Mouse (Mus musculus) cortical plate, adult 2 months (tissue): ENCODE measurements at regions not wholly inside any gene's neighbourhood (a gene's known extent, or its start where the extent isn't known, plus 50 kb on each side); places are given as distances from the start of the nearest gene placed in this dataset.
A peak's percentile ranks its signal among the peaks of the same experiment; 100 is the strongest.

Experiments
- H3K27ac ChIP-seq: fragments of 200-500 bp; 2 replicates; pipeline ENCODE4 v1.5.1; 2012; ENCODE audit warnings: low read length, control low read depth, inconsistent platforms; ENCODE audit not compliant: insufficient read depth
- H3K4me1 ChIP-seq: fragments of 200-500 bp; 2 replicates; pipeline ENCODE4 v1.6.1; 2011; ENCODE audit warnings: low read length; ENCODE audit not compliant: control insufficient read depth, insufficient read depth
- H3K4me3 ChIP-seq: fragments of 200-500 bp; 2 replicates; pipeline ENCODE4 v1.5.1; 2011; ENCODE audit warnings: mild to moderate bottlenecking, low read length, control low read depth; ENCODE audit not compliant: insufficient read depth
- CTCF ChIP-seq: fragments of 200-500 bp; IDR thresholded peaks from 2 replicates; pipeline ENCODE4 v1.5.1; 2011; ENCODE audit warnings: mild to moderate bottlenecking, control low read depth, low read length; ENCODE audit not compliant: insufficient read depth; ENCODE audit errors: extremely low read depth
- POLR2A ChIP-seq: fragments of 200-500 bp; IDR thresholded peaks from 2 replicates; pipeline ENCODE4 v1.6.1; 2011; ENCODE audit warnings: mild to moderate bottlenecking, low read length, control low read depth; ENCODE audit not compliant: insufficient read depth; ENCODE audit errors: extremely low read depth

DNA sequence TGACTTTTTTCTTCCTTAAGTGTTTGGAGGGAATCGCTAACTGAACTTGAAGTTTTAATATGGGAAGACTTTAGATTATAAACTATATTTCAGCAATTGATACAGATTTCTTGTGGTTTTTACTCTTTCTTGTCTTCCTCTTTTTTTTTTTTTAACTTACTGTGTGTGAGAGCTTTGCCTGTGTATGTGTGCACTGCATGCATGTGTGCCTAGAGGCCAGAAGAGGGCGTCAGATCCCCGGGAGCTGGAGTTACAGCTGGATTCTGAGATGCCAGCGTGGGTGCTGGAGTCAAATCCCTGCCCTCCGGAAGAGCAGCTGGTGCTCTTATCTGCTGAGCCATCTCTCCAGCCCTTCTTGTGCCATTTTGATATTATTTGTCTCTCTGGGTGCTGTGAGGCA lies 129.6 kb downstream of the Trim33 start:
- Histone ChIP-seq H3K4me1 (no peaks in the 10 kb centered on the region), H3K4me3 (no peak overlapping the region), H3K27ac (no peak overlapping the region)
- no peak for TF ChIP-seq CTCF
- TF ChIP-seq POLR2A: no peak

- no peak overlapping the region for H3K27ac ChIP-seq
- no peak overlapping the region for H3K4me3 ChIP-seq
- no peak for TF ChIP-seq POLR2A
- TF ChIP-seq CTCF: no peak
- no peaks in the 10 kb centered on the region for H3K4me1 ChIP-seq
Observed at GRCm38 (mm10) chr3:103412247-103412646, 133.2 kb downstream of the Trim33 start.

DNA sequence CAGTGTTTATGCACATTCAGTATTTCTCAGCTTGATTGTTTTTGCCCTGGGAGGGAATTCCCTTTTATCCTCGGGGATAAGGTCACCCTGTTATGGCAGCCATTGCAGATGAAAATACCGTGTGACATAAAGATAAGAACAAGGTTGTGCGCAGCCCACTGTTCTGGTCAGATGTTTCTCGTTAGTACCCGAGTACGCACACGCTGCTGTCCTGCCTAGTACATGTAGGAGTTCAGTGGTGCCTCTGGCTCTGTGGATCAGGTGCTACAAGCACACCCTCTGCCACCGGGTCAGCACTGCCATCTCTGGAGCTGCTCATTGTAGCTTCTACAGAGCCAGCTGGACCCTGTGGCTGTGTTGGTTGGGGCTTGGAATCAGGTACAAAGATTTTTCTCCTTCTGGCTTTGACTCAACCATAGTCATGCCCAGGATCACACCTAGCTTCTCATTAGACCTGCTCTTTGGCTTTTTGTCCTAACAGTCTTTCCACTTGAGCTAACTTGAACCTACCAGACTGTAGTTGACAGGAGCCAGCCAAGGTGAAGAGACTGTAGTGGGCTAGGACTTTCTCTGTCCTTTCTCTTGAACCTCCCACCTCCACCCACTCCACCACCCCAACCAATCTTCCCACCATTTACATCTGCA lies 136.1 kb downstream of the Trim33 start:
- no peak overlapping the region for H3K27ac ChIP-seq
- H3K4me3 ChIP-seq: no peak overlapping the region
- H3K4me1 ChIP-seq: no peaks in the 10 kb centered on the region
- TF ChIP-seq POLR2A: no peak
- no peak for TF ChIP-seq CTCF

DNA sequence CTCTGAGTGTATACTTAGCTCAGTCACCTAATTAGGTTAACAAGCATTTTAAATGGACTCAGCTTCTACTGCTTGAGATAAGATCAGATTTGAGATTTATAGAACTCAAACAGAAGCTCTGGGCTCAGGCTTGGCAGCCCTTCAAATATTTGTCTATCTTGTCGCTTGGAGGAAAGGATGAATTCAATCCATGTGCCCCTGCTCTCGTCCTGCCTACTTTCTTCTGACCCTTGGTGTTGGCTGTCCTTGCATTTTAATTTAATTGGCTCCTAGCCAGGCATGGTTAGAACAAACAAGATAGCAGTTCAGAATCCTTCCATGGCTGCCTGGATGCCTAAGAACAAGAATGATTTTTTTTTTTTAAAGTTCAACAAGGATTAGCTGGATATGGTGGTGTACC lies 137.2 kb downstream of the Trim33 start:
- H3K27ac ChIP-seq: no peak overlapping the region
- no peak overlapping the region for H3K4me3 ChIP-seq
- no peak for TF ChIP-seq CTCF
- no peak for TF ChIP-seq POLR2A
- peaks cover 3% of the 10 kb centered on the region; the same call in 1 of the 2 replicates for H3K4me1 ChIP-seq

- Histone ChIP-seq H3K4me3 (no peak overlapping the region), H3K4me1 (peaks cover 3% of the 10 kb centered on the region; the same call in 1 of the 2 replicates), H3K27ac (no peak overlapping the region)
- TF ChIP-seq CTCF (no peak), POLR2A (no peak)
Observed at GRCm38 (mm10) chr3:103417781-103418180, 138.7 kb downstream of the Trim33 start.

DNA sequence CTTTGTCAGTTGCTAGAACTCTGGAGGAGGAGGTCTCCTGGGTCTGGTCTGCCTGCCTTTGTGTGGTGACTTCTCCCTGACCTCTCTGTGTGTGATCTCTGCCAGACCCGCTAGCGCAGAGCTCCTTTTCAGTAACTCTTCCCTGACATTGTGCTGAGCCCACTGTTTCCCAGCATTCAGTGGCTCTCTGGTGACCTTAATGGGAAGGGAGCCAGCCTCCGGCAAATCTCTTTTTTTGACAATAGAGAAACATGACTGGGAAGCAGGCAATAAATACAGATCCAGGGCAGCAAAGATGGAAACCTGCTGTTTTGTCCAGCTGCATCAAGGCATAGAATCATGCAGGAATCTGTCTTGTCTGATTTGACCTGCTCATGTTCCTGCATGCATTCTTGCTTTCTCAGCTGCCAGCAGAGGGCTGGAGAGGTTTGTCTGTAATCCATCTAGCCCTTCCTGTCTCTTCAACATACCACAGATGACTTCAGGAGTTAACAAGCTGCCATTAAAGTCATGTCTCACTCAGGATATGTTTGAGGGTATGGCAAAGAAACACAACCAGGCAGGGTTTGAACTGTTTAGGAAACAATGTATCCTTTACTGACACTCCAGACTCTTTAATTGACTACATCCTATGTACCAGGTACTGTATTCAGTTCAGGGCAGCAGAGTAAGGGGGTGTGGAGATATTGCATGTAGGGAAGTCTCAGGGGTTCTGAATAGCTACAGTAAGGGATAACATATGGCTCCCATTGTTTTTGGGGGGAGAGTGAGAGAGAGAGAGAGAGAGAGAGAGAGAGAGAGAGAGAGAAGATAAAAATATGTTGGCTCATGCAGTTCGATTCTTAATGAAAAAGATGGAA lies 140.9 kb downstream of the Trim33 start:
- Histone ChIP-seq H3K4me3 (no peak overlapping the region), H3K27ac (no peak overlapping the region), H3K4me1 (peaks cover 3% of the 10 kb centered on the region; the same call in 1 of the 2 replicates)
- TF ChIP-seq POLR2A (no peak), CTCF (0 out of 2 replicates have a peak, but pooled peaks have one; percentile 8)

GRCm38 (mm10) chr3:103420621-103421274 lies 141.7 kb downstream of the Trim33 start:
- H3K4me1 ChIP-seq: peaks cover 3% of the 10 kb centered on the region; the same call in 1 of the 2 replicates
- H3K27ac ChIP-seq: no peak overlapping the region
- no peak overlapping the region for H3K4me3 ChIP-seq
- TF ChIP-seq POLR2A (no peak), CTCF (no peak)

DNA sequence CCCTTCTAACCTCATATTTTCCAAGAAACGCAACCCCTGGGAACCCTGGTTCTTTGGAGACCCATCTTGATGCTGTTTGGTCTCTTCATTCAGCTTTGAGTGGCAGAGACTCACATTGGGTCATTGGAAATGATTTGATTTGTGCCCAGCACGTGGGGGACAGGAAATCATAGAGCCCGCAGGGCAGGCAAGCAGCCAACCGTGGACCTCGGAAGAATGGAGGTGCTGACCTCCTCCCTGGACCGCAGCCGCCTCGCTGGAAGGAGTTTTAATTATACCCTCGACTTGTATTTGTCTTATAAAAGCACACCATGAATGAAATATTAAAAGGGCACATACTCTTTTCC lies 142.2 kb downstream of the Trim33 start:
- Histone ChIP-seq H3K27ac (no peak overlapping the region), H3K4me1 (peaks cover 3% of the 10 kb centered on the region; the same call in 1 of the 2 replicates)

GRCm38 (mm10) chr3:103422806-103423205 lies 143.7 kb downstream of the Trim33 start:
- TF ChIP-seq CTCF (no peak), POLR2A (no peak)
- H3K27ac ChIP-seq: no peak overlapping the region
- H3K4me1 ChIP-seq: peaks cover 3% of the 10 kb centered on the region; the same call in 1 of the 2 replicates

More for the DNA sequence above, 142.2 kb downstream of the Trim33 start:
- TF ChIP-seq POLR2A (no peak), CTCF (no peak)
- H3K4me3 ChIP-seq: no peak overlapping the region

GRCm38 (mm10) chr3:103423290-103423689 lies 144.2 kb downstream of the Trim33 start:
- H3K4me3 ChIP-seq: no peak overlapping the region
- TF ChIP-seq POLR2A: no peak
- TF ChIP-seq CTCF: no peak
- H3K27ac ChIP-seq: no peak overlapping the region
- H3K4me1 ChIP-seq: peaks cover 3% of the 10 kb centered on the region; the same call in 1 of the 2 replicates

More at GRCm38 (mm10) chr3:103422806-103423205, 143.7 kb downstream of the Trim33 start:
- no peak overlapping the region for H3K4me3 ChIP-seq
